Mouse (Mus musculus) liver, adult 2 months (tissue): ENCODE results near the gene Xirp2.

Experiments
- CTCF ChIP-seq: fragments of 200-500 bp; IDR thresholded peaks from 2 replicates; pipeline ENCODE4 v1.5.1; 2011; ENCODE audit warnings: low read depth, low read length, control low read depth
- POLR2A ChIP-seq: fragments of 200-500 bp; IDR thresholded peaks from 2 replicates; pipeline ENCODE4 v1.6.1; 2011; ENCODE audit warnings: low read length, control low read depth; ENCODE audit not compliant: insufficient read depth; ENCODE audit errors: extremely low read depth

DNA sequence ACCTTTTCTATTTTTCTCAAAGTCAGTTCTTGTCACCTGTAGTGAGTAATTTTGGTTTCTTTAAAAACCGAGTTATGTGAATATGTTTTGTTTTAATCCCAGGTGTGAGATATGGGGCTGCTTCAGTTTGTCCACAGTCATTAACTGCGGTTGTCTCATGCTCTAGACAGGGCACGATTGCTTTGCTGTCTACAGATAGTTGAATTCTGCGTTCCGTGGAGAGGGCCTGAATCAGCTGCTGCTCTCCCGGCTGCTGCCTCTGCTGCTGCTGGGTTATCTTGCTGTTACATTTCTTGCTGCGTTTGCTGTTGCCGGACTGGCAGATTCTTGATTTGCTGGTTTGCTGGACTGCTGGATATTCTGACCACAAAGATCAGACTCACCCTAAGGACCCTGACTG lies 7.5 kb upstream of the Xirp2 start:
- TF ChIP-seq POLR2A (no peak), CTCF (no peak)
